Mouse (Mus musculus) activated CD4-positive, CD25-positive, alpha-beta regulatory T cell, adult 9 weeks (primary cell): ENCODE data around the gene Isy1. TPM values are rescaled to one million over a fixed set of nuclear protein-coding genes. Genes with fewer than 3 reads are reported as not detected.

Source experiments
- polyA plus RNA-seq: library from polyadenylated mRNA; unstranded; fragments of 100-300 nt; shearing (Covaris generic); gene quantifications from one replicate; pipeline ENCODE4 v1.2.1, GENCODE M21; 2017

Gene Isy1
- 84.8 TPM for polyA plus RNA-seq

DNA sequence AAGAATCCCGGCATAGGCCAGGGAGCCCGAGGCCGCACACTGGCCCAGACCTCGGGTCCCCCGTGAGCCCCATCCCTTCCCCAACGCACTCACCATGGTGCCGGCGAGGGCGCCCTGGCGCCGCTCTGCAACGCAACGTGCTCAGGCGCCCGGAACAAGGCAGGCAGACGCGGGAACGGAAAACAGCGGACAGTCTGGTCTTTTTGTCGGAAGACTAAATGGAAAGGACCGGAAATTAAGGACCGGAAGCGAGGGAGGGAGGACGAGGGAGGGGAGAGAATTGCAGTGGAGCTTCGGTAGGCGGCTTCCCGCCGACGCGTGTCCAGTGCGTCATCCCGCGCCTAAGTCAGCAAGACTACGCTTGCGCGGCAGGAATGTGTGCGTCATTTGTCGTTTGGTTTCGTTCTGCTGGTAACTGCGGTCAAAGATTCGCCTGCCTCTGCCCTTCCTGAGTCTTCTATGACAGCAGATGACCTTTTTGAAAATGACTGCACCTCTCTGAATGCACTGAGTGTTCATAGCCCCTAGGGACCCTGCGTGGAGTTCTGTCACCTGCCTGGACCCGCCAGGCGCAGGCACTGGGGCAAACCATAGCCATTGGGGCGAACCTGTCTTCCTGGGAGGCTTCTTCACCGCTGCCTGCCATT, at the start of gene Isy1:
Isy1 (minus strand) TSS at position 248 of the 647 bp plus-strand sequence.

GRCm38 (mm10) chr6:87887594-87888233, 49.1 kb upstream of the Isy1 start, which contains the start of gene Copg1:
Gene Copg1 (plus strand): TSS chr6:87887814.

DNA sequence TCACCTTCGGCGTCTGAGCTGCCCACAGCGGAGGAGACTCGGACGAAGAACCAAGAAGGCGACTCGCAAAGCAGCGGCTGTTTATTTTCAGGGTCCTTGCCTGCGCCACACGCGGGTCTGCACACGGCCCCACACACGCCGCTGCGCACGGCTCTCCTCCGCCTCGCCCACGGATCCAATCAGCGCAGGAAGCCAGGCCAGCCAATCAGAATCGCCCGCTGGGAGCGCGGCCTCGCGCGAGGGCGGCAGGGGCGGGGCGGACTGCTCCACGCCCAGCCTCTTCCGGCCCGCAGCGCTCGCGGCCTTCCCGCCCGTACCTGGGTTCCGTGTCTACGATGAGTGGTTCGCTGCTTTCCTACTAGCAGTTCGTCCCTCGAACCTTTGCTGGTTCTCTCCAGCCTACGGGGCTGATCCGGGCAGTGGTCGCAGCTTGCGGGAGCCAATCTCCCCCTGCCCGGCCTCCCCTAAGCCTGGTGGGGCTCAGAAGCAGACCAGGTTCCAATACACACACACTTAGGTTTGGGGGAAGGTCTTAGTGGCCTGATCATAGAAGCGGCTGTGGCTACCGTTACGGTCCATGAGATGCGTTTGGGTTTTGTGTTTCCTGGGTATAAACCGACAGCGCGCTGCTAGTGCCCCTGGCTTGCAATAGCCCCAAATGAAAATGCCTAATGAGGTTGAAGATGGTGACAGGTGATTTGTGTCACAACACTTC, 12.5 kb upstream of the Isy1 start, which contains the start of gene Cnbp:
Cnbp (minus strand) TSS at position 207 of the 715 bp plus-strand sequence.

DNA sequence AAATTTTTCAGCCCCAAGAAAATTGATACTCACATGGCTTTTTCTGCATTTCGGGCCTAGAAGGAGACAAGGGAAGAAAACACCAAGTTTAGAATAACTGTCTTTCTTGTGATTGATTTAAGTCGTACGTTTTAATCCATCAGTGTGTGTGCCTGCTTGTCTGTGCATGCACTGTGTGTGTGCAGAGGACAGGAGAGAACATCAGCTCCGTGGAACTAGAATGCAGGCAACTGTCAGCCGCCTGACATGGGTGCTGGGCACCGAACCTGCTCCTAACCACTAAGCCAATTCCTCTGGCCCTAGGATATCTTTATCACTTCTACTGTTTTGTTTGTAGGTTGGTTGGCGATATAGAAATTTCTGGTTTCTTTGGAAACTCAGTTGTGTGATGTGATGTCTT, 2.9 kb downstream of the Isy1 start, which contains the start of gene Gm45140:
Gm45140 (minus strand) TSS at position 101 of the 400 bp plus-strand sequence.

DNA sequence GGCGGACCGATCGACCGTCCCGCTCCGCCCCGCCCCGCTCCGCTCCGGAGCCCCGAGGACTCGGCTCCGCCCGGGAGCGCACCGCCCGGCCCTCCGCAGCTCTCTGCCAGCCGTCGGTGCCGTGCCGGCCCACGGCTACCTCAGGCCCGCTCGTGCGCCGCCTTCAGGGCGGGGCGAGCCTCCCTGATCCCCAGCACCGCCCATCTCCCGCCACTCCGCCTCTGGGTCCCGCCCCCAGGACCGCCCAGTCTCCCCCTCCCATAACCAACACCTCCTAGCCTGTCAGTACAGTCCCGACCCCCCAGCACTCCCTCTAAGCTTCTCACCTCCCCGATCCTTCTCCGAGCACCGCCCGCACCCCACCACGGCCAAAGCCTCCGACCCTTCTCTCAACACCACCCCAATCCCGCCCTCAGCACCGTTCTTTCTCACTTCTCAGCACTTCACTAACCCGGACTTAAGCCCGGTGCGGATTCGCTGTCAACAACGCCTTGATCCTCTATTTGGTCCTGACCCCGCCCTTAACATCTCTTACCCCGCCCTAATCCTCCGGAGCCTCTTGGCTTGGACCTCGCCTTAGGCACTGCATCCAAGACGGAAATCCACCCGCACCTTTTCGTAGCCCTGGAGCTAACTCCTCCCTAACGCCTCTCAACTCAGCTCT, 26.8 kb downstream of the Isy1 start, which contains the start of gene Rab43:
Rab43 (minus strand) TSS at position 490 of the 664 bp plus-strand sequence.

DNA sequence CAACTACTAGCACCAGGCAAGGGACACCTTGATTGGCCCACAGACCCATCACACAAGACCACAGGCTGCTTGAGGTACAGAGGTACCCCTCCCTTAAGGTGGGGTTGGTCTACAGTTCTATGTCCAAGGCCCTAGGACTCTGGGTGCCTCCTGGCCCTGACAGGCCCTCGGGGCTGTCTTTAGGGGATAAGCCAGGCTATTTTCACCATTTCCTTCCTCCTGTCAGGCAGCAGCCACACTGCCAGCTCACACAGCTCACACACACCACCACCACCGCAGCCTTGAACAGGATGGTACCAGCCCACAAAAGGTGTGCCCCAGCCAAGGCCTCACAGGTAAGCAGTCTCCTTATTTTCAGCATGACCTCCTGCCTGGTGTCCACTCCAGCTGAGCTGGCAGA, 60.8 kb downstream of the Isy1 start, which contains the start of gene Gp9:
Gp9 (plus strand) TSS at position 231 of the 400 bp plus-strand sequence.

Other genes with a start within 250 kb of the Isy1 start
- 0.13 TPM for gene Prokr1, start 248.1 kb downstream of the Isy1 start, polyA plus RNA-seq
- 6.6 TPM for gene Aplf, start 166.6 kb downstream of the Isy1 start, polyA plus RNA-seq
- gene Efcc1, start 107.9 kb downstream of the Isy1 start, polyA plus RNA-seq = 0.33 TPM
- gene Gp9, start 60.7 kb downstream of the Isy1 start, polyA plus RNA-seq = not detected
- 13.8 TPM for gene Rab43, start 26.6 kb downstream of the Isy1 start, polyA plus RNA-seq
- gene Gm45140, start 3.0 kb downstream of the Isy1 start, polyA plus RNA-seq = 8.3 TPM
- 1,064 TPM for gene Cnbp, start 12.3 kb upstream of the Isy1 start, polyA plus RNA-seq
- 176 TPM for gene Copg1, start 49.0 kb upstream of the Isy1 start, polyA plus RNA-seq
- 54.8 TPM for gene Hmces, start 75.1 kb upstream of the Isy1 start, polyA plus RNA-seq
- gene H1fx, start 142.8 kb upstream of the Isy1 start, polyA plus RNA-seq = not detected
- gene Rab7, start 206.5 kb upstream of the Isy1 start, polyA plus RNA-seq = 300 TPM
- 286 TPM for gene Rpn1, start 245.7 kb upstream of the Isy1 start, polyA plus RNA-seq